Mouse (Mus musculus) frontal cortex, postnatal 25 days (tissue): ENCODE measurements around the gene Creg2.

Source experiments
- DNase-seq, 2 experiments: peaks; one replicate each; pipeline ENCODE4 v3.0.0; 2022; ENCODE audit warnings: low spot score in 2 of 2

The Creg2 gene

GRCm38 (mm10) chr1:39653028-39653427 is 1.8 kb upstream of the Creg2 start:
- no peak for DNase-seq

- DNase-seq = peak; percentile 66 to 69
Observed at GRCm38 (mm10) chr1:39650435-39651240, 636 bp downstream of the Creg2 start.

GRCm38 (mm10) chr1:39649691-39650434 is 1.4 kb downstream of the Creg2 start:
- DNase-seq = peak in 1 of 2 experiments; percentile 46

GRCm38 (mm10) chr1:39648584-39648983 is 2.7 kb downstream of the Creg2 start:
- DNase-seq = no peak

GRCm38 (mm10) chr1:39645905-39646759 is 5.1 kb downstream of the Creg2 start:
- no peak for DNase-seq

GRCm38 (mm10) chr1:39644333-39644732 is 6.9 kb downstream of the Creg2 start:
- no peak for DNase-seq

GRCm38 (mm10) chr1:39641667-39642066 is 9.6 kb downstream of the Creg2 start:
- DNase-seq = no peak

GRCm38 (mm10) chr1:39637139-39637538 is 14.1 kb downstream of the Creg2 start:
- no peak for DNase-seq

GRCm38 (mm10) chr1:39636660-39637059 is 14.6 kb downstream of the Creg2 start:
- DNase-seq = no peak

GRCm38 (mm10) chr1:39636196-39636595 is 15.1 kb downstream of the Creg2 start:
- DNase-seq = no peak

GRCm38 (mm10) chr1:39628606-39629005 is 22.7 kb downstream of the Creg2 start:
- no peak for DNase-seq

GRCm38 (mm10) chr1:39625491-39625890 is 25.8 kb downstream of the Creg2 start:
- no peak for DNase-seq

- no peak for DNase-seq
Observed at GRCm38 (mm10) chr1:39623729-39624128, 27.5 kb downstream of the Creg2 start.

GRCm38 (mm10) chr1:39623106-39623505 is 28.2 kb downstream of the Creg2 start:
- no peak for DNase-seq

- DNase-seq = no peak
Observed at GRCm38 (mm10) chr1:39618524-39618923, 32.8 kb downstream of the Creg2 start.

- no peak for DNase-seq
Observed at GRCm38 (mm10) chr1:39615526-39615925, 35.7 kb downstream of the Creg2 start.

- DNase-seq = peak in 1 of 2 experiments; percentile 21
Observed at GRCm38 (mm10) chr1:39614462-39615279, 36.6 kb downstream of the Creg2 start.

GRCm38 (mm10) chr1:39613061-39613460 is 38.2 kb downstream of the Creg2 start:
- DNase-seq = no peak

GRCm38 (mm10) chr1:39612491-39612890 is 38.8 kb downstream of the Creg2 start:
- DNase-seq = no peak

GRCm38 (mm10) chr1:39608534-39608933 is 42.7 kb downstream of the Creg2 start:
- no peak for DNase-seq

GRCm38 (mm10) chr1:39602477-39602876 is 48.8 kb downstream of the Creg2 start:
- DNase-seq = no peak
